Mouse (Mus musculus) MEL (cell line): ENCODE data around the gene Eef2.
A peak's percentile ranks its signal among the peaks of the same experiment; 100 is the strongest.

Source experiments
- CHD2 ChIP-seq: IDR thresholded peaks from 2 replicates; pipeline ENCODE4 v1.6.1; 2011; ENCODE audit warnings: low read length, improper control_type of control experiment
- CTCF ChIP-seq, 3 experiments: IDR thresholded peaks in 2 of 3; conservative IDR thresholded peaks in 1 of 3; 2 replicates each; pipeline ENCODE4 v1.5.1; 2011 to 2012; ENCODE audit warnings: low read length in 3 of 3, low read depth in 2 of 3, mild to moderate bottlenecking in 2 of 3, improper control_type of control experiment in 1 of 3, inconsistent platforms in 1 of 3, mixed read lengths in 1 of 3, moderate library complexity in 1 of 3; ENCODE audit not compliant: control insufficient read depth in 1 of 3, insufficient read depth in 1 of 3, poor library complexity in 1 of 3, severe bottlenecking in 1 of 3
- EP300 ChIP-seq, 2 experiments: IDR thresholded peaks; 2 replicates each; pipeline ENCODE4 v1.6.1; 2011; ENCODE audit warnings: improper control_type of control experiment in 2 of 2, low read length in 2 of 2, low read depth in 1 of 2, mild to moderate bottlenecking in 1 of 2
- GATA1 ChIP-seq: IDR thresholded peaks from 2 replicates; pipeline ENCODE4 v1.6.1; 2011; ENCODE audit warnings: low read depth, low read length, improper control_type of control experiment
- HCFC1 ChIP-seq: IDR thresholded peaks from 2 replicates; pipeline ENCODE4 v1.6.1; 2012; ENCODE audit warnings: low read depth, mild to moderate bottlenecking, inconsistent platforms, low read length, improper control_type of control experiment, moderate library complexity
- MAFK ChIP-seq: IDR thresholded peaks from 2 replicates; pipeline ENCODE4 v1.6.1; 2011; ENCODE audit warnings: low read depth, mild to moderate bottlenecking, low read length, improper control_type of control experiment, borderline replicate concordance
- MEF2A ChIP-seq: IDR thresholded peaks from 2 replicates; pipeline ENCODE4 v1.6.1; 2014; ENCODE audit warnings: low read depth, mild to moderate bottlenecking, inconsistent platforms, low read length, improper control_type of control experiment; ENCODE audit not compliant: poor library complexity, insufficient replicate concordance, severe bottlenecking; ENCODE audit errors: extremely low read depth
- NELFE ChIP-seq: IDR thresholded peaks from 2 replicates; pipeline ENCODE4 v1.6.1; 2011; ENCODE audit warnings: low read depth, low read length, improper control_type of control experiment
- POLR2A ChIP-seq, 2 experiments: IDR thresholded peaks; 2 replicates each; pipeline ENCODE4 v1.6.1; 2011 to 2012; ENCODE audit warnings: low read length in 2 of 2, mild to moderate bottlenecking in 2 of 2, control low read depth in 1 of 2, improper control_type of control experiment in 1 of 2, low read depth in 1 of 2, moderate library complexity in 1 of 2; ENCODE audit not compliant: control insufficient read depth in 1 of 2, insufficient read depth in 1 of 2, poor library complexity in 1 of 2
- RAD21 ChIP-seq: IDR thresholded peaks from 2 replicates; pipeline ENCODE4 v1.6.1; 2011; ENCODE audit warnings: mild to moderate bottlenecking, low read depth, low read length, improper control_type of control experiment
- UBTF ChIP-seq: IDR thresholded peaks from 2 replicates; pipeline ENCODE4 v1.6.1; 2012; ENCODE audit warnings: low read depth, mild to moderate bottlenecking, inconsistent platforms, low read length, improper control_type of control experiment, moderate library complexity, borderline replicate concordance; ENCODE audit not compliant: insufficient read depth
- ZMIZ1 ChIP-seq: IDR thresholded peaks from 2 replicates; pipeline ENCODE4 v1.6.1; 2012; ENCODE audit warnings: low read depth, mild to moderate bottlenecking, inconsistent platforms, low read length, improper control_type of control experiment, moderate library complexity

DNA sequence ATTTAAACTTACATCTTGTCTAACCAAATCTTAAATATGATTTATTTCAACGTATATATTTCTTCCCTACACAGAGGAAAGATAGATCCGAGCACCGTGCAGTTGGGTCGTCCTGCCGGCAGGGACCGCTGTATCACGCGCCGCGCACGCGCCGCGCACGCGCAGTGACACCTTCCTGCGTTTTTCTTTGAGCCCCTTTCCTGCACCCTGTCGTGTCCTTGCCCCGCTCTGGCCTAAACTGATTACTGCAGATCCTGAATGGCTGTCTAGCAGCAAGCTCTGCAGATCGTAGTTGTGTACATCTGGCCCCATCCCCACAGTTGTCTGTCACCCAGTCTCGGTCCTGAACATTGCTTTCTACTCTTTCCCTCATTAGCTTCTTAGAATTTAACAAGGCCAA lies 3.3 kb upstream of the Eef2 start:
- TF ChIP-seq MAFK (no peak), EP300 (IDR thresholded peaks at IDR 0.05; ENCODE audit: low read depth in 1 of 2, low read length in 2 of 2) (no peak), GATA1 (no peak), NELFE (peak; percentile 94), CTCF (IDR thresholded peaks at IDR 0.05 in 2 of 3, conservative IDR thresholded peaks at IDR 0.05 in 1 of 3; ENCODE audit: control insufficient read depth in 1 of 3, insufficient read depth in 1 of 3, low read depth in 2 of 3, low read length in 3 of 3, poor library complexity in 1 of 3, severe bottlenecking in 1 of 3) (peak; percentile 87 to 93 (median 89)), CHD2 (no peak), UBTF (no peak), MEF2A (no peak), ZMIZ1 (peak; percentile 76), RAD21 (no peak; the same call in 1 of the 2 replicates), POLR2A (IDR thresholded peaks at IDR 0.05; ENCODE audit: control insufficient read depth in 1 of 2, insufficient read depth in 1 of 2, low read depth in 1 of 2, low read length in 2 of 2, poor library complexity in 1 of 2) (peak in 1 of 2 experiments; percentile 95; a peak in 2 of 4 replicates), HCFC1 (peak; percentile 85)
